Mouse (Mus musculus): Measurements from ENCODE around the gene AI413582. TPM values are rescaled to one million over a fixed set of nuclear protein-coding genes. Genes with fewer than 3 reads are reported as not detected.

AI413582 gene
- total RNA-seq (2017), result 26.1 and 26.2 TPM in 2 replicates

GRCm38 (mm10) chr17:27565163-27565941 is at the start of gene AI413582:
Gene AI413582 (minus strand): TSS chr17:27565756.
- ATAC-seq (ENCODE audit: extremely low read depth, insufficient number of reproducible peaks, low FRiP score, poor library complexity, severe bottlenecking), result peak; percentile 79

- no peak for ATAC-seq (ENCODE audit: extremely low read depth, insufficient number of reproducible peaks, low FRiP score, poor library complexity, severe bottlenecking)
Observed at GRCm38 (mm10) chr17:27613016-27613415, 47.5 kb upstream of the AI413582 start.

GRCm38 (mm10) chr17:27611994-27612393 is 46.4 kb upstream of the AI413582 start:
- ATAC-seq (ENCODE audit: extremely low read depth, insufficient number of reproducible peaks, low FRiP score, poor library complexity, severe bottlenecking), result 0 out of 2 replicates have a peak, but pooled peaks have one; percentile 23

DNA sequence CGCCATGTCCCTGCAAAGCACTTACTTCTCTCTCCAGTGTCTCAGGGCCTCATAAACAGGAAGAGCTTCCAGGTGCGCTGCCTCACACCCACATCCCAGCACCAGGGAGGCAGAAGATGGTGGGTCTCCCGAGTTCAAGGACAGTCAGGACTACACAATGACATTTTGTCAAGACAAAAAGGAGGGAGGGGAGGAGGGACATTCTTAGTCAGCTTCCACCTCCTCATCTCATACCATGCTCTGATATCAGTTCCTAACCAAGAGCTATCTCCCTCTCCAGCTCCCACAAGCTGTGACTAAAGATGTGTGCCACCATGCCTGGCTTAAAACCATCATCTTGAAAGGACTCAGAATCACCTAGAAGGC is 45.9 kb upstream of the AI413582 start:
- ATAC-seq (ENCODE audit: extremely low read depth, insufficient number of reproducible peaks, low FRiP score, poor library complexity, severe bottlenecking), result no peak

- ATAC-seq (ENCODE audit: extremely low read depth, insufficient number of reproducible peaks, low FRiP score, poor library complexity, severe bottlenecking), result no peak
Observed at GRCm38 (mm10) chr17:27610679-27611518, 45.3 kb upstream of the AI413582 start.

- no peak for ATAC-seq (ENCODE audit: extremely low read depth, insufficient number of reproducible peaks, low FRiP score, poor library complexity, severe bottlenecking)
Observed at GRCm38 (mm10) chr17:27609576-27609975, 44.0 kb upstream of the AI413582 start.

- ATAC-seq (ENCODE audit: extremely low read depth, insufficient number of reproducible peaks, low FRiP score, poor library complexity, severe bottlenecking), result no peak
Observed at GRCm38 (mm10) chr17:27603522-27604234, 38.1 kb upstream of the AI413582 start.

DNA sequence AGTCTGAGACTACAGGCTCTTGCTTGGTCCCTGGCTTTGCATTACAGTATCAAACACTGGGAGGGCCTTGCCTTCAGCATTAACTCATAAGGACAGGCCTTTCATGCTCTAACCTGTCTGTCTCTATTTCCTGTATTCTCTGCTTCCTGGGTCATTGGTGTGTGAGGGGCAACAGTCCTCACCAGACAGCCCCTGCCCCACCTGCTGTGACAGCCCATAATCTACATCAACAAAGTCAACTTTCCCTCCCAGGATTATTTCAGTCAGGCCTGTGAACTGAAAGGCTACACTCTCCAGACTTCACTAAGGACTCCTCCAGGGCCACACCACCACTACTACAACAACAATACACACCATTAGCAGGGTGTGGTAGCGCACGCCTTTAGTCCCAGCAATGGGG is 37.5 kb upstream of the AI413582 start:
- ATAC-seq (ENCODE audit: extremely low read depth, insufficient number of reproducible peaks, low FRiP score, poor library complexity, severe bottlenecking), result no peak

- no peak for ATAC-seq (ENCODE audit: extremely low read depth, insufficient number of reproducible peaks, low FRiP score, poor library complexity, severe bottlenecking)
Observed at GRCm38 (mm10) chr17:27600869-27601268, 35.3 kb upstream of the AI413582 start.

DNA sequence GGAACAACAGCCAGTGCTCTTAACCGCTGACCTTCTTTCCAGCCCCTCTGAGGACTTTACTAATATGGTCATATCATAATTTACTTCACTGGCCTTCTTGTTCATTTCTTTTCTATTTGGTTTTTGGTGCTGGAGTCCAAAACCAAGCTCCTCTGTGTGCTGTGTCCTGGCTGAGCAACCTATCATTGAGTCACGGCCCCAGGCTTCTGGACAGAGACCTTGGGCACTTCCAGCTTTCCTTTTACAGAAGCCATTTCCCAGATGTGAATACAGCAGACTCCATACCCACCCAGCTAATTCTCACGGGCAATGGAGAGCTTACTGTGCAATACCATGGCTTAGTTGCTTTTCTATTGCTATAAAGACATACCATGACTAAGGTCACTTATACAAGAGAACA is 34.7 kb upstream of the AI413582 start:
- ATAC-seq (ENCODE audit: extremely low read depth, insufficient number of reproducible peaks, low FRiP score, poor library complexity, severe bottlenecking), result no peak

- no peak for ATAC-seq (ENCODE audit: extremely low read depth, insufficient number of reproducible peaks, low FRiP score, poor library complexity, severe bottlenecking)
Observed at GRCm38 (mm10) chr17:27596376-27597190, 31.0 kb upstream of the AI413582 start.

GRCm38 (mm10) chr17:27595659-27596375 is 30.3 kb upstream of the AI413582 start:
- ATAC-seq (ENCODE audit: extremely low read depth, insufficient number of reproducible peaks, low FRiP score, poor library complexity, severe bottlenecking), result no peak

- ATAC-seq (ENCODE audit: extremely low read depth, insufficient number of reproducible peaks, low FRiP score, poor library complexity, severe bottlenecking), result no peak
Observed at GRCm38 (mm10) chr17:27592565-27592910, 27.0 kb upstream of the AI413582 start.

GRCm38 (mm10) chr17:27591826-27592564 is 26.4 kb upstream of the AI413582 start:
- peak; percentile 72 for ATAC-seq (ENCODE audit: extremely low read depth, insufficient number of reproducible peaks, low FRiP score, poor library complexity, severe bottlenecking)

DNA sequence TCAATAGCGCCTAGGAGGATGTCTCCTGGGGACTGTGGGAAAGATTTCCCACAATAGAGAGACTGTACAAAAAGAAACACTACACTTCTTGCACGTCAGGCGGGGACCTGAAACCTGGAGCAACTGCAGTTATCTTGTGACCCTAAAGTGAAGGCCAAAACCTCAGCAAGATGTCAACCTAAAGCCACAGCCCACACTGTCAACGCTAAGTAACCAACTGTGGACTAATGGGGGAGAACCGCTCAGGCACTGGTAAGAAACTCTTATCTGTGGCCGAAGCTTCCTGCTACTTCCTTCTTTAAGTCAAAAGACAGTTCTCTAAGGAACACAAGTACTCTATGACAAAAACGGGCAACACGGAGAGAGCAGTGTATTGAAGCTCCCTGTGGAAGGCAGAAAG is 22.7 kb upstream of the AI413582 start:
- no peak for ATAC-seq (ENCODE audit: extremely low read depth, insufficient number of reproducible peaks, low FRiP score, poor library complexity, severe bottlenecking)

DNA sequence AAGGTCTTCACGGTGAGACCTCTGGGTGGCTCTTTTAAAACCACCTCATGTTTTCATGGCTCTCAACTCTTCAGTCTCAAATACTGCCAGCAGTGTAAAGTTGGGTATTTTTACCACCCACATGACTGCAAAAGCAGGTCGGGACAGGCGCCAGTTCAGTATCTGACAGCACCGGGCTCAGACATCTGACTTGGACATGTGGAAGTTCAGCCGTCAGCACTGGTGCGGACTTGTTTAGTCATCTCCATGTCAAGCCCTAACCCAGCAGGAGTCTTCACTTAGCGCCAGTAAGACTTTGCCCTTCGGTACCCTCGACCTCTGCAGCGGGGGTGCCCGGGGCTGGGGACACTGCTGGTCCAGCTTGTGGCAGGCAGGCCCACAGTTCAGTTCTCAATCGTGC is 21.7 kb upstream of the AI413582 start:
- no peak for ATAC-seq (ENCODE audit: extremely low read depth, insufficient number of reproducible peaks, low FRiP score, poor library complexity, severe bottlenecking)

DNA sequence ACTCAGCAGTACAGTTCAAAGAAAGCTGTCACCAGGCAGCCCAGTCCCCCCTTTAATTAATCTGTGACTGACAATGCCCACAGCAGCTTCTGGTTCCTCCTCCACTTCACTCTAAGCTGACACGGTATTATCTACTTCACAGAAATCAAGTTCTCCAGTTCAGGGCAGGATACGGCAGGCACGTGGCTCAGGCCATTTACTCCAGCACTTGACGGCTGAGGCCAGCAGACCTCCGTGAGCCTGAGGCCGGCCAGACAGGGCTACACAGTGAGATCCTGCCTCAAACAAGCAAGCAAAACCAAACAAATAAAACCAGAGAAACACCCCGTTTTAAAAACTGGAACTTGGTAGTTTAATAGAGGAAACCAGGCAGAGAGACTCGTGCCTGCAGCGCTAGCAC is 21.1 kb upstream of the AI413582 start:
- ATAC-seq (ENCODE audit: extremely low read depth, insufficient number of reproducible peaks, low FRiP score, poor library complexity, severe bottlenecking), result no peak
